Mouse (Mus musculus) kidney, adult 2 months (tissue): ENCODE data around the gene Cdt1. TPM values are rescaled to one million over a fixed set of nuclear protein-coding genes. Genes with fewer than 3 reads are reported as not detected.

Experiments used
- DNase-seq: peaks from one replicate; pipeline ENCODE4 v3.0.0; 2021
- H3K27ac ChIP-seq: fragments of 200-500 bp; 2 replicates; pipeline ENCODE4 v1.5.1; 2012; ENCODE audit warnings: low read depth, low read length, control low read depth, inconsistent platforms; ENCODE audit not compliant: insufficient read depth
- H3K27me3 ChIP-seq: fragments of 200-500 bp; replicated peaks from 2 replicates; pipeline ENCODE4 v1.6.1; 2012; ENCODE audit warnings: mild to moderate bottlenecking, moderate library complexity, low read length, inconsistent platforms; ENCODE audit not compliant: control insufficient read depth, insufficient read depth
- H3K36me3 ChIP-seq: fragments of 200-500 bp; 2 replicates; pipeline ENCODE4 v1.6.1; 2012; ENCODE audit warnings: mild to moderate bottlenecking, moderate library complexity, low read length, inconsistent platforms; ENCODE audit not compliant: control insufficient read depth, insufficient read depth
- H3K4me1 ChIP-seq: fragments of 200-500 bp; 2 replicates; pipeline ENCODE4 v1.6.1; 2011; ENCODE audit warnings: low read length; ENCODE audit not compliant: control insufficient read depth, insufficient read depth
- H3K4me3 ChIP-seq: fragments of 200-500 bp; 2 replicates; pipeline ENCODE4 v1.5.1; 2011; ENCODE audit warnings: mild to moderate bottlenecking, low read depth, low read length, control low read depth; ENCODE audit not compliant: insufficient read depth
- CTCF ChIP-seq: fragments of 200-500 bp; conservative IDR thresholded peaks from 2 replicates; pipeline ENCODE4 v1.5.1; 2011; ENCODE audit warnings: low read depth, mild to moderate bottlenecking, control low read depth, low read length, moderate library complexity, mixed read lengths; ENCODE audit not compliant: insufficient read depth, insufficient read length
- POLR2A ChIP-seq: fragments of 200-500 bp; IDR thresholded peaks from one replicate; pipeline ENCODE4 v1.6.1; 2011; ENCODE audit warnings: low read depth, low read length, control low read depth
- WGBS: fragments of 180-500 bp; shearing (Covaris S2); methylation state at CpG from one replicate; pipeline ENCODE4 v1.1.7; 2018; 5-methylcytosine and 5-hydroxymethylcytosine counted together
- polyA plus RNA-seq: library from polyadenylated mRNA; depleted of rRNA; stranded (reverse); fragments of >200 nt; gene quantifications from 2 replicates; pipeline ENCODE4 v1.2.3, GENCODE M21; 2012

Gene Cdt1
- polyA plus RNA-seq, 1 experiment: 7.1 TPM

GRCm38 (mm10) chr8:122548891-122549439 is 18.9 kb upstream of the Cdt1 start:
- 82% methylated on average over 3 of the region's 3 CpGs for WGBS
- TF ChIP-seq CTCF: no peak
- no peak for TF ChIP-seq POLR2A
- H3K27me3 ChIP-seq: no peaks in the 10 kb centered on the region
- H3K27ac ChIP-seq: no peak overlapping the region
- peaks cover 34% of the 10 kb centered on the region for H3K4me1 ChIP-seq
- no peak for DNase-seq
- no peaks in the 10 kb centered on the region for H3K36me3 ChIP-seq
- H3K4me3 ChIP-seq: no peak overlapping the region

GRCm38 (mm10) chr8:122550234-122550994 is 17.4 kb upstream of the Cdt1 start:
- Histone ChIP-seq H3K27me3 (no peaks in the 10 kb centered on the region), H3K27ac (peak overlapping the region; percentile 87), H3K36me3 (no peaks in the 10 kb centered on the region), H3K4me3 (peak overlapping the region; percentile 82), H3K4me1 (peaks cover 34% of the 10 kb centered on the region)
- WGBS: 2% methylated on average over 52 of the region's 52 CpGs
- TF ChIP-seq CTCF: no peak
- no peak for TF ChIP-seq POLR2A
- DNase-seq: peak; percentile 65

GRCm38 (mm10) chr8:122550995-122551264 is 16.9 kb upstream of the Cdt1 start:
- Histone ChIP-seq H3K27me3 (no peaks in the 10 kb centered on the region), H3K36me3 (no peaks in the 10 kb centered on the region), H3K4me1 (peaks cover 31% of the 10 kb centered on the region), H3K27ac (peak overlapping the region; percentile 87), H3K4me3 (peak overlapping the region; percentile 82)
- no peak for DNase-seq
- no peak for TF ChIP-seq CTCF
- no peak for TF ChIP-seq POLR2A
- under 1% methylated on average over 42 of the region's 43 CpGs for WGBS

GRCm38 (mm10) chr8:122551265-122552051 is 16.4 kb upstream of the Cdt1 start, which contains the start of gene Piezo1:
TSS of gene Piezo1 (minus strand) at chr8:122551329.
- peak; percentile 96 for DNase-seq
- peaks cover 26% of the 10 kb centered on the region for H3K4me1 ChIP-seq
- 9% methylated on average over 56 of the region's 56 CpGs for WGBS

GRCm38 (mm10) chr8:122554786-122555185 is 13.0 kb upstream of the Cdt1 start:
- DNase-seq: no peak
- Histone ChIP-seq H3K4me1 (peaks cover 3% of the 10 kb centered on the region; the same call in 1 of the 2 replicates), H3K4me3 (no peak overlapping the region), H3K27me3 (no peaks in the 10 kb centered on the region), H3K36me3 (no peaks in the 10 kb centered on the region), H3K27ac (no peak overlapping the region)
- TF ChIP-seq POLR2A (no peak), CTCF (no peak)
- 76% methylated on average over 6 of the region's 6 CpGs for WGBS

More at GRCm38 (mm10) chr8:122551265-122552051, 16.4 kb upstream of the Cdt1 start, which contains the start of gene Piezo1:
- peak within 1 kb of the TSS; percentile 82 for H3K4me3 ChIP-seq
- no peaks in the 10 kb centered on the region for H3K36me3 ChIP-seq
- TF ChIP-seq CTCF (peak; percentile 99), POLR2A (peak; percentile 60)
- peak within 1 kb of the TSS; percentile 87 for H3K27ac ChIP-seq
- H3K27me3 ChIP-seq: no peaks in the 10 kb centered on the region

GRCm38 (mm10) chr8:122556030-122557009 is 11.5 kb upstream of the Cdt1 start:
- H3K27ac ChIP-seq: peak overlapping the region; percentile 54
- H3K36me3 ChIP-seq: no peaks in the 10 kb centered on the region
- no peaks in the 10 kb centered on the region for H3K4me1 ChIP-seq
- no peaks in the 10 kb centered on the region for H3K27me3 ChIP-seq
- TF ChIP-seq POLR2A (no peak), CTCF (no peak)
- WGBS: 71% methylated on average over 12 of the region's 12 CpGs
- H3K4me3 ChIP-seq: peak overlapping the region; percentile 34; the same call in 1 of the 2 replicates
- DNase-seq: peak; percentile 66
